Mouse (Mus musculus): ENCODE data around the gene Scaper.
A peak's percentile ranks its signal among the peaks of the same experiment; 100 is the strongest.

Scaper gene

GRCm38 (mm10) chr9:55608701-55609531, 329.0 kb downstream of the Scaper start:
- no peak for DNase-seq (ENCODE audit: low spot score in 2 of 2)

DNA sequence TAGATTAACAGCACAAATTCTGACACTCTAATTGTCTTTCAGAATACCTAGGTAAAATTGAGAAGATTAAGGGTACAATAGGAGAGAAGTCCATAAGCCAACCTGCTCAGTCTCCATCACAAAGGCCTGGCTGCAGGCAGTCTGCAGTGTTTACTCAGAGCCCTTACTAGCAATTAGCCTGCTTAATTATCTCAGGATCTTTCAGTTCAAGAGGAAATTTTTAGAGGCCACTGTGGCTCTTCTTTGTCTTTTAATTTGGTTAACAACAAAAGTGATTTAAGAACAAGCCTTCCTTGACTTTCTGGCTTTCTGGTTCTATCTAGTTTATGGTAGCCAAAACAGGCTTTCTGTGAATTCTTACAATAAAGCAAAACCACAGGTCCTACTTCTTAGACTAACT, 339.3 kb downstream of the Scaper start:
- no peak for DNase-seq (ENCODE audit: low spot score in 2 of 2)

DNA sequence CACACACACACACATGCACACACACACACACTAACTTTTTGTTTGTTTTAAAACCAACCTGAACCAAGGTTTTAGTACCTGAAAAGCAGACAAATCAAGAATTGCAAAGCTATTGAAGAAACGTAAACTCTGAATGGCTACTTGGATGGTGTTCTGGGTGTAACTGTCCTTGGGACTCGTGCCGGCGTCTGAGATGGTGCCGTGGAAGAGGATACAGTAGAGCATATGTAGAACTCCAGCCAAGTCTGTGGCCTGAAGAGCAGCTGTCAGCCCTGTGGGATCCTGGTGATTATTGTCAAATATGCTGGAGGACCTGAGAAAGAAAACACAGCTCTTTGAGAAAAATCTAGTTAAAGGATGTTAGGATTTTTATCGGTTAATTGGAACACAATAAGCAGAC, 351.8 kb downstream of the Scaper start:
- DNase-seq (ENCODE audit: low spot score in 2 of 2), result no peak

DNA sequence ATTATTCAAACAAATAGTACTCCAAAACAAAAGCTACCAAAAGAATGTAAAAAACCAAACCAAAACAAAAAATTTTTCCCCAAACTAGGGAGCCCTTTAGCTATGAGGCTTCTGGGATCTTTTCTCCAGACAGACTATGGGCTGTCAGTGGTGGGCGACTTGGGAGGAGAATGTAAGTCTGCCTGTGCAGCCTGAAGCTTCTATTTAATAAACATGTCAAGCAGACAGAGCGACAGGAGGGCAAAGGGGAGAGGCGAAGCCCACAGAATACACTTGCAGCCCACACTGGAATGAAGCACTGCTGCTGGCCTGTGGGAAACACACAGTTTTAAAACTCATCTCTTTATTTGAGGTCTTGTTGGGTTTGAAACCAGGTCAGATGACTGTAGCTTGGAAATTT, 356.5 kb downstream of the Scaper start:
- no peak for DNase-seq (ENCODE audit: low spot score in 2 of 2)

DNA sequence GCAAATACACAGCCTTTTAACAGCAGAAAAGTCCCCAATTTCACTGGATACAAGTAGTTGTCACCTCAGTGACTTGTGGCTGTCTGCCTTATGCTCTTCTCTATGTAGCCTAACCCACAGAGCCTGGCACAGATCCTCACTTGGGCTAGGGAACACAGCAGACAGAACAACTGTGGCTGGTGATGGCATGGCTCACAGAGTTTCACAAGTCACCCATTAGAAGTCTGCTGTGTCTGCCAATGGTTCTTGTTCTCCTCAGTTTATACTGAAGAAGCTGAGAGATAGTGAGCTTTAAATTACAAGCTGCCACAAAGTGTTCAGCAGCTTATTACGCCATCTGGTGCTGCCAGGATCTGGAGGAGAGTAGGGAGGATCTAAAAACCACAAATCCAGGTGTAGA, 361.3 kb downstream of the Scaper start:
- no peak for DNase-seq (ENCODE audit: low spot score in 2 of 2)

DNA sequence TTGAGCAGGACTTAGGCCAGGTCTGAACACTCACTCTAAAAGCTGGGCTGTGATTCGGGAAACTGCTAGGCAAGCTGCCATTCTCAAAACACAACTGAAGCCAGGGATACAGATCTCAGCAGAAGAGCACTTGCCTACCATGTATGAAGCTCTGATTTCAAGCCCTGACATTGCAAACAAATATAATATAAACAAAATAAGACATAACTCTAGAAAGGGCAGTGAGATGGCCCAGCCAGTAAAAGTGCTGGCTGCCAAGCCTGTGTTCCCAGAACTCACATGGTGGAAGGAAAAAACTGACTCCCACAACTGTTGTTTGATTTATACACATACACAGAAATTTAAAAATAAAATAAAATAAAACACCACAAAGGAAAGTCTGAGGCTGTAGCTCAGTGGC, 366.8 kb downstream of the Scaper start:
- DNase-seq (ENCODE audit: low spot score in 2 of 2), result no peak

DNA sequence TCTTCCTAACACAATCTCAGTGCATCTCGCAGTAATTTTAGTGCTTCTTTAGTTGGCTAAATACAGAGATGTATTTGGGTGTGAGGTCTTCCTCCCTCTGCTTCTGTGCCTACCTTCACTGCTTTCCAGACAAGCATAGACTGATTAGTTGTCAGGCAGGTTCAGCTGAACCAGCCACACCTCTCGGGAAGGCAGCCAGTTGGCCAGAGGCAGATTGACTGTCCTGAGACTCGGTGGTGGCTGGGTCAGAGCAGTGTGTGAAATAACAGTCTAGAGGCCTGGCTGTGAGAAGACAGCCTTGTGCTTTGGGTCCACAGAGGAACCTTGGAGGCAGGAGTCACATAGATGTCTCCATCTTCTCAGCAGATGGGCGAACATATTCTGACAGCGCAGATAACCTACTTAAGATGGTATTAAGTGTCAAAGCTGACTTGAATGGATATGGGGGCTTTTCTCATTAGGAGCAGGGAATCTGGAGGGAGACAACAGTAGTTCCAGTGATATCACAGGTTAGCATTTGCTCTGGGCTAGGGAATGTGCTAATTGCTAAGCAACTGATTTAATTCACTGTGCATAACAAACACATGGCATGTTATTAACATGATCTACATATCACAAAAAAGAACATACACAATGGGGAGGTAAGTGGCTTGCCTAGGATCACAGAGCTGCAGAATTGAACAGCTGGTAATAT, 369.3 kb downstream of the Scaper start:
- no peak for DNase-seq (ENCODE audit: low spot score in 2 of 2)

GRCm38 (mm10) chr9:55560960-55561359, 377.0 kb downstream of the Scaper start:
- DNase-seq (ENCODE audit: low spot score in 2 of 2), result no peak

- DNase-seq (ENCODE audit: low spot score in 2 of 2), result no peak
These were observed 382.9 kb downstream of the Scaper start for GRCm38 (mm10) chr9:55554986-55555385.

DNA sequence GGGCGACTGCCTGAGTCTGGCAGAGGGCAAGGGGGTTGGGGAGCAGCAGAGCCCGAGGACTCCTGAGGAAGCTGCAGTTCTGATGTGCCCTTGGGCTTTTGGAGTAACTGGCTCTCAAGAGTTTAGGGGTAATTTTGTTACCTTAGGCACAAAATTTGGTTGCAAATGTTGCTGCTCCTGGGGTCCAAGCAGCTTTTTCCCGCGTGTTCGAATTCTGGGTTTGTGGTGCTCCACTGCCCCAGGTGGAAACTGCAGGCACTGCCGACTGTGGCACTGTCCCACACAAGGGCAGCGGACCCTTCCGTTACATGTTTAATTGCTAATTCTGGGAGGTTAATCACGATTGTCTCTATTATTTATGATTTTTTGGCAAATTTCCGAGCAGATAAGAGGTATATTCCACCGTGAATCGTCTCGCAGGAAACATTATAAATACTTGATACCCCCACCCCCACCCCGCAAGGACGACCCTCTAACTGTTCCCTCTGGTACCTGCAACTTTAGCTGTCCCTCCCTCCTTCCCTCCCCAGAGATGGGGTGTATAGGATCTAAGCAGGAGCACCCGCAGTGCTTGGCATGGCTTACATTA, 388.5 kb downstream of the Scaper start:
- no peak for DNase-seq (ENCODE audit: low spot score in 2 of 2)

DNA sequence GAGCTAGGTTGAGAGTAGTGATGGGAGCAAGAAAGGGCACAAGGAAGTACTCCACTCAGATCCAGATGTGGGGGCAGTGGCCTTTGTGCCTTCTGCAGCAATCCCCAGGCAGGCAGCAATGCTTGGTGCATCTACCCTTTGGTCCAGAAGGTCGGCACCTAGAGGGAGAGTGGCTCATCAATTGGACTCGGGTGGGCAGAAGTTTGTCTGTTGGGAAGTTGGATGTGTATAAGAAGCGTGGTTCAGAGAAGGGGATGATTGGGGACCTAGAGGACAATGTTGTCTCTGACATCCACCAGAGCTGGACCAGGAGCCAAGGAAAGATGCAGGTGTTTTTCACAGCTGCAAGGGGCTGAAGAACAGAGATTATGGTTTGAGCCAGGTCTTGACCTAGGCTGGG, 389.0 kb downstream of the Scaper start:
- DNase-seq (ENCODE audit: low spot score in 2 of 2), result no peak

DNA sequence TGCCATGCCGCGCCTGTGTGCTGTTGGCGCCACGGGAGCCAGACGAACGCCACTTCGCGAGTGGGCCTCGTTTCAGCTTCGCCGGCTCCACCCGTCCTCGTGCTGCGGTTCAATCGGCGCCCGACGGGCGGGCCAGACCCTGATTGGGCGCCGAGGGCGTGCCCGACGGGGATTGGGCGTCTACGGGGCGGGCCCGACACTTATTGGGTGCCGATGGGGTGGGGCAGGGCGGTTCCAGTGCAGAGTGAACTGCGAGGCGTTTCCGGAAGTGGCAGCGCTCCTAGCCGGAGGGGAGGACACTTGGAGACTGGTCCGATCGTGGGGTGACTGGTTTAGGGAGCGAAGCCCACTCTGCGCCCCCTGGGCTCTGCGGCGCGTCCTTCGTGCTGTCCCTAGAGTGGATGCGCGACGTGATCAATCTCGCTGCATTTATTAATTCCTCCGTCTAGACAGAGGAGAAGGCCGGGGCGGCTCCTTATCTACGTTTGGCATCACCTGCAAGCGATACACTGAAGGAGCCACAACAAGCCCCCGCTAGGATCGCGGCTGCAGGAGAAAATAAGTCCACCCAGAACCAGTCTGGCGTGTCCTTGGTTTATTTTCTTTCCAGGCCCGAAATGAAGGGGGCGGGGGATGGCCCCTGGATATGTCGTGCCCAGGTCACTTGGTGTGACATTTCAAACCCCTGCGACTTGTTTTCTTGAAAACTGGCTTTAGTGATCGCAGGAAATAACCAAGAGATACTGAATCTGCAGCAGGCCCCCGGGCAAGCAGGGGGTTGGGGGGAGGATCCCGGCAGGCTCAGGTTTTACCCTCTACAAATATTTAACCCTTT, 391.5 kb downstream of the Scaper start:
- DNase-seq (ENCODE audit: low spot score in 2 of 2), result peak in 1 of 2 experiments; percentile 41

DNA sequence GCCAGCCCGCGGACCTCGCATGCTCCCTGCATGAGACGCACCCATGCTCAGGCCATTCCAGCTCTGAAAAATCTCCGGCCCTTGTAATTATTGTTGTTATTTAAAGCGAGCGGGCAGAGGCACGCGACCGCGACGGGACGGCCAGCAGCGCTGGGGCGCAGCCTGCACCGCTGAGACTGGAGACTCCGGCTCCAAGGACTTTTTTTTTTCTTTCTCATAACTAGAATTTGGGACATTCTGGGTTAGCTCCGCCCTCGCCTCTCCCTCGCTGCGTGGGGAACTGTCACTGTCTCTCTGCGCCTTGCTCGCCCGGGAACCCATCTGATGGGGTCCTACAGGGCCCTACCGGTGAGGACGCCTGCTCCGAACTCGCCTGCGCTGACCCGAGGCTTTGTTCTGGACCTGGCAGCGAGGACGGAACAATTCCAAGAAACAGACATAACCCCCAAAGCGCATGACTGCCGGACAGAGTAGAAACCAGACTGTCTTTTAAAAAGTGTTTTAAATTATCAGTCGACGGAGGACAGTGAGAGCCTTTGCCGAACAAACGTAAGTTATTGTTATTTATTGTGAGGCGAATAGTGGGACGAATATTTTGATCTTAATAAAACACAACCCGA, 392.3 kb downstream of the Scaper start:
- DNase-seq (ENCODE audit: low spot score in 2 of 2), result no peak

DNA sequence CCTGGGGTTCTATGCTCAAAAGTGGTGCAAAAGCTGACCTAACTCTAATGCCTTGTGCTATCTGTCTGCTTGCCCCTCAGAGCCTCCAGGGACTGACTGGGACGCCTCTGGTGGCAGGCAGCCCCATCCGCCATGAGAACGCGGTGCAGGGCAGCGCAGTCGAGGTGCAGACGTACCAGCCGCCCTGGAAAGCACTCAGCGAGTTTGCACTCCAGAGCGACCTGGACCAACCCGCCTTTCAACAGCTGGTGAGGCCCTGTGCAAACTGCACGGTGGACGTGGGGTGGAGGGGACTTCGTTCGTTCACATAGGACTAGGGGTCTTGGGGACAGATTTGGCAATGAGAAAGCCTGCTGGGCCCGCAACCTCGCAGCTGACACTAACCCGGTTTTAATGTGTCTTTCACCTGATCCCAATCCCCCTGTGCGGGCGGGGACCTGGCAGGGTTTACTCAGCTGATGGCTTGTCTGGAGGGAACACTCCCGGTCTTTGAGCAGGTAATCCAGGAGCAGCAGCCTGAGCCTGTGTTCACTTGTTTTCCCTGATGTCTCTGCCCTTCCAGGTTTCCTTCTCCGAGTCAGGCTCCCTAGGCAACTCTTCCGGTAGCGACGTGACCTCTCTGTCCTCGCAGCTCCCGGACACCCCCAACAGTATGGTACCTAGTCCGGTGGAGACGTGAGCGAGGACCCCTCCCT, 392.9 kb downstream of the Scaper start:
- peak in 1 of 2 experiments; percentile 28 for DNase-seq (ENCODE audit: low spot score in 2 of 2)

- DNase-seq (ENCODE audit: low spot score in 2 of 2), result peak in 1 of 2 experiments; percentile 23
These were observed 394.1 kb downstream of the Scaper start for GRCm38 (mm10) chr9:55543703-55544401.

DNA sequence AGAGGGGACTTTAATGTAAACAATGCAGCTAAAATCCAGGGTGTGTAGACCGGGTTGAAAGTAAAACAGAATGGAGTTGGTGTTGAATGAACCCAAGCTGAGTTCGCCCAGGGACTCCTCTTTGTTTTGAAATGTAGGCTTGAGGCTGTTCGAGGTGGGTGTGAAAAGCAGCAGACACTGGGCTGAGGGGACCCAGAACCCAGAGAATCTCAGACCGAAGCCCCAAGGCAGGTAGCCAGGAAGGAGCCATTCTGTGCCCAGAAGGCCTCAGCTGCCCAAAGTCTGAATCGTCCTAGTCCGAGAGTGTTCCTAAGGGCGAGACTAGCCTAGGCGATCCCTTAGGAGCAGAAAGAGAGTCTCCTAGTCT, 394.6 kb downstream of the Scaper start:
- no peak for DNase-seq (ENCODE audit: low spot score in 2 of 2)

DNA sequence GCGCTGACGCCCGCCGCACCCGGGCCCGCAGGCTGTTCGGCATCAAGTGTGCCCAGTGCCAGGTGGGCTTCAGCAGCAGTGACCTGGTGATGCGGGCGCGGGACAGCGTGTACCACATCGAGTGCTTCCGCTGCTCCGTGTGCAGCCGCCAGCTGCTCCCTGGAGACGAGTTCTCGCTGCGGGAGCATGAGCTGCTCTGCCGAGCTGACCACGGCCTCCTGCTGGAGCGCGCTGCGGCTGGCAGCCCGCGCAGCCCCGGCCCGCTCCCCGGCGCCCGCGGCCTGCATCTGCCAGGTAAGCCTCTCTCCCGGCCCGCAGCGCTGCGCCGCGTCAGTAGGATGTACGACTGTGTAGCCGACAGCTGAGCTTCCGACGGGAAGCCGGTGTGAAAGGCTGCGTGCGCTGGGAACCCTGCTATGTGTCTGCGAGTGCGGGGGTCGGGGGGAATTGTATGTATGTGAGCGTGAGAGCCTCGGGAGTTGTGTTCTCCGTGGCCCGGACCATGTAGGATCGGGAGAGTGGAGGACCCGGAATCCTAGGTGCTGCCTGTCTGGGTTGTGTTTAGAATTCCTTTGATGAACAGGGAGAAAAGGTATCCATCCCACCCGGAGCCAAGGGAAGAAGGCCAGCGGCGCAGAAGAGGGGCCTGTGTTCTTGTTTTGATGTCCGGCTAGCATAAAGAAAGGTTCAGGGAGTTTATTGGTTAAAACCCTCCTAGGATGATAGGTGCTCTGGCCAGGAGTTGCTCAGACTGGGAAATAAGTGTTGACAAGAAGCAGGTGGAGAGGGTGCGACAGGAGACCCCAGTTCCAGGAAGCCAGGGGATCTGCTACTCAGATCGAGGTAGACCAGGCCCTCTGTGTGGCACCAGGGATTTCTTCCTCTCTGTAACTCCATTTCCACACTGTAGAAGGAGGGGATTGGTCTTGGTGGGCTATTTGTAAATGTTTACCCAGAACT, 395.3 kb downstream of the Scaper start:
- no peak for DNase-seq (ENCODE audit: low spot score in 2 of 2)

- DNase-seq (ENCODE audit: low spot score in 2 of 2), result no peak
These were observed 396.1 kb downstream of the Scaper start for GRCm38 (mm10) chr9:55541681-55542365.

- DNase-seq (ENCODE audit: low spot score in 2 of 2), result peak in 1 of 2 experiments; percentile 47
These were observed 397.0 kb downstream of the Scaper start for GRCm38 (mm10) chr9:55540888-55541287.
